Mouse (Mus musculus): Measurements from ENCODE around the gene Lekr1.

DNA sequence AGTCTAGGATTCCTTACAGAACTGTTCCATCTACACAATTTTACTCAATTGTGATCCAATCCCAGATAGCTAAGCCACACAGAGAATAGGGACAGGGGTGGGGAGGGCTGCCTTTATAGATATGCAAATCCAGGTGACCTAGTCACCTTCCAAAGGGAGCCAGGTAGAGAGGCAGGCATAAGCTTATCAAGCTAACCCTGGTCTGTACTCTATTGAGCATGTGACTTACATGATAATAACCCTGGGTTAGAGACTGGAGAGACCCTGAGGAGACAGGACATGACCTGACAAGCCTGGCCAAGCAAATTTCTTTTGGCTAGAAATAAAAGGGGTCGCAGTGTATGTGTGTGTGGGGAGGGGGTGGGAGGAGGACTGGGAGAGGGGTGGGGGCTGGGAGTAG, 17.1 kb upstream of the Lekr1 start:
- TF ChIP-seq POLR2A (IDR thresholded peaks at IDR 0.05; ENCODE audit: borderline replicate concordance, insufficient read depth, low read length) (no peak), CTCF (IDR thresholded peaks at IDR 0.05; ENCODE audit: borderline replicate concordance, insufficient read depth, low read depth, low read length) (no peak)

All from cerebellum, adult 2 months (tissue).